Mouse (Mus musculus) effector memory CD4-positive, alpha-beta T cell, adult 7 months (primary cell): ENCODE measurements around the gene Gm8660. TPM values are rescaled to one million over a fixed set of nuclear protein-coding genes. Genes with fewer than 3 reads are reported as not detected.

ENCODE experiments used
- polyA plus RNA-seq: library from polyadenylated mRNA; unstranded; fragments of 100-300 nt; shearing (Covaris generic); gene quantifications from one replicate; pipeline ENCODE4 v1.2.1, GENCODE M21; 2017

Gene Gm8660
- not detected for polyA plus RNA-seq

GRCm38 (mm10) chr7:22370939-22371338 lies at the start of gene Gm8660:
Gene Gm8660 (minus strand): TSS chr7:22371039.

GRCm38 (mm10) chr7:22413283-22413682 lies 42.4 kb upstream of the Gm8660 start, which contains the start of gene Vmn1r148:
Gene Vmn1r148 (plus strand): TSS chr7:22413583.

DNA sequence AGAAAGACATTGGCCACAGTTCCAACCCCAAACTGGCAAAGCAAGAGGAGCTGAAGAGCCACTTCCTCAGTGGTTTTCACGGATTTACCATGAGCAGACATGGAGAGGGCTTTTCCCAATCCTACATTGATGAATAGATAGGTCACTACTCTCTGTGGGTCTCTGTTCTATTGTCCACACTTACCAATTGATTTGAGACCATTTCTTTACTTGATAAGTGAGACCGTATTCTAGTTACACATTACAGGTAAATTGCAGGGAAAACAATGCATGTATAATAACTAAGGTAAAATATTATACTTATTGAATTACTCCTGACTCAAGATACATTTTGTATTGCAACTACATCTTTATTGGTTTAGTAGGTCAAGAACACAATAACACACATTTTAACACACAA lies 41.2 kb downstream of the Gm8660 start, which contains the start of gene Gm4187:
TSS of gene Gm4187 (minus strand) at position 101 of the 400 bp plus-strand sequence.

Other genes starting within 250 kb of the Gm8660 start
- not detected for gene Gm10666, start 236.3 kb downstream of the Gm8660 start, polyA plus RNA-seq
- gene Vmn1r142, start 207.0 kb downstream of the Gm8660 start, polyA plus RNA-seq = not detected
- gene Vmn1r143, start 181.7 kb downstream of the Gm8660 start, polyA plus RNA-seq = 0.55 TPM
- not detected for gene Gm8653, start 169.8 kb downstream of the Gm8660 start, polyA plus RNA-seq
- not detected for gene Gm8453, start 141.6 kb downstream of the Gm8660 start, polyA plus RNA-seq
- not detected for gene Gm4187, start 41.3 kb downstream of the Gm8660 start, polyA plus RNA-seq
- gene Vmn1r148, start 42.5 kb upstream of the Gm8660 start, polyA plus RNA-seq = not detected
- not detected for gene Vmn1r149, start 67.2 kb upstream of the Gm8660 start, polyA plus RNA-seq
- gene Gm10665, start 93.0 kb upstream of the Gm8660 start, polyA plus RNA-seq = 1.2 TPM
- gene Vmn1r151, start 128.6 kb upstream of the Gm8660 start, polyA plus RNA-seq = not detected
- 0.89 TPM for gene Vmn1r152, start 151.9 kb upstream of the Gm8660 start, polyA plus RNA-seq
- gene Gm8677, start 163.8 kb upstream of the Gm8660 start, polyA plus RNA-seq = not detected
- gene Gm4201, start 194.3 kb upstream of the Gm8660 start, polyA plus RNA-seq = not detected
- 0.65 TPM for gene Gm4565, start 217.1 kb upstream of the Gm8660 start, polyA plus RNA-seq